Mouse (Mus musculus): ENCODE data around the gene Pak7. TPM values are rescaled to one million over a fixed set of nuclear protein-coding genes. Genes with fewer than 3 reads are reported as not detected.

Gene Pak7
- polyA plus RNA-seq, 2 experiments = 0.01 to 0.04 TPM

DNA sequence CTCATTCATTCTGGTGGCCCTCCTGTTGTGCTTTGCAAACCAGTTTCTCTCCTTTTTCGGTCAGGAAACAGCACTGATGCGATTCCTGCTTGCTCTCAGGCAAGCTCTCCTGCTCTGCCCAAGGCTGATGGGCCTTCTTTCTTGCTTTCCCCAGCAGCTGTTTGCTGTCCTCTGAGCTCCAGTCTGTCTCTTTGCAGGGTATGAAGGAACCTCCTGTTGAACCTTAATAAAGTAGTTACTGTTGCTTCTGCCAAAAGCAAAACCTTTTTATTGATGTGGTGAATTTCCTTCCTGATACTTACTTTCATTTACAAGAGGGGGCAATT, 278.8 kb downstream of the Pak7 start:
- H3K9ac ChIP-seq (replicated peaks) = no peak overlapping the region
- no peaks in the 10 kb centered on the region for H3K4me1 ChIP-seq (replicated peaks; ENCODE audit: control insufficient read depth in 2 of 2, insufficient read depth in 2 of 2, low read length in 1 of 2)
- no peaks in the 10 kb centered on the region for H3K36me3 ChIP-seq (replicated peaks; ENCODE audit: control insufficient read depth, insufficient read depth, low read depth)
- 10% methylated on average over 2 of the region's 2 CpGs for WGBS (ENCODE audit: insufficient replicate concordance)
- TF ChIP-seq EP300 (IDR thresholded peaks at IDR 0.05; ENCODE audit: low read depth) (no peak), CTCF (IDR thresholded peaks at IDR 0.05; ENCODE audit: low read depth) (no peak)
- no peak for ATAC-seq (ENCODE audit: insufficient read depth)
- no peak overlapping the region for H3K4me3 ChIP-seq (ENCODE audit: insufficient read depth in 1 of 2, low read depth in 2 of 2, low read length in 2 of 2)
- no peak overlapping the region for H3K4me2 ChIP-seq (ENCODE audit: low read depth)
- no peak for DNase-seq (ENCODE audit: low read depth in 3 of 3, low spot score in 3 of 3)
- no peaks in the 10 kb centered on the region for H3K9me3 ChIP-seq (ENCODE audit: control insufficient read depth, low read length)
- no peak overlapping the region for H3K27ac ChIP-seq
- no peaks in the 10 kb centered on the region for H3K27me3 ChIP-seq (ENCODE audit: control insufficient read depth, insufficient read depth, low read length)

DNA sequence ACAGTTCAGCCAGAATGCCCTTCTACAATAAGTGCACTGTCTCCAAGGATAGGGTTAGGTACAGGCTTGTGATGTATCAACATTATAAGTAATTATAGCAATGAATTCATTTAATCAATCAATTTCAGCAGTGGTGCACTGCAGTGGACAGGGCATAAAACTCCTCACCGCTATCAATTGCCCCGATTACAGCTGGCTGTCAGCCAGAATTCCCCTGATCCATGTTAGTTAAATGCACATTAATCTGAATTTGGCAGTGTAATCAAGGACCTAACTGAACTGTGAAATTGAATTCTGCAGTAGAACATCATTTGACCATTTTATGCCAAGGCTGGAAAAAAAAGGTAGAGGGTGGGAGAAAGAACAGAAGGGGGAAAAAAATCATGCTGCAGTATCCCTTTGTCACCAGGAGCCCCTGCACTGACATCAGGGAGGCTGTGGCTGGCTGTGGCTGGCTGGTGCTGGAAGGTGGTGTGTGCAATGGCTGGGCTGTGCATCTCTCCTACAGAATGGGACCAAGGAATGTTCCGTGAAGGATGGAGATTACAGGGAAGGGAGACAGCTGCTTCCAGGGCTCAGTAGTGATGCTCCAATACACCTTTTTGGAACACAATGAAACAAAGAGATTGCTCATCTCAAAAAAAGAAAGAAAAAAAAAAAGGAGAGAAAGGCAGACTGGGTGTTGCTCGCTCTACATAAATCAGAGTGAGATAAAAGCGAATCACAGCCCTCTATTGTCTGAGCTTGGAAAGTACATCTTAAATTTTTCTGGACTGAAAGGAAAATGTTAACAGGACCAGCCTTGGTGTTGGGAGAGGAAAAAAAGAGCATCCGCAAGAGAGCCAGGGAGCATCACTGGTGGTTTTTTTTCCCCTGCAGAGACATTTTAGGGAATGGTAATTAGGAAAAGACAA, 279.4 kb downstream of the Pak7 start:
- DNase-seq (ENCODE audit: low read depth in 3 of 3, low spot score in 3 of 3) (no peak), ATAC-seq (ENCODE audit: insufficient read depth) (no peak)
- H3K36me3 ChIP-seq (replicated peaks; ENCODE audit: control insufficient read depth, insufficient read depth, low read depth) = no peaks in the 10 kb centered on the region
- no peaks in the 10 kb centered on the region for H3K27me3 ChIP-seq (ENCODE audit: control insufficient read depth, insufficient read depth, low read length)
- no peaks in the 10 kb centered on the region for H3K9me3 ChIP-seq (ENCODE audit: control insufficient read depth, low read length)
- no peak overlapping the region for H3K4me3 ChIP-seq (ENCODE audit: insufficient read depth in 1 of 2, low read depth in 2 of 2, low read length in 2 of 2)
- no peak overlapping the region for H3K9ac ChIP-seq (replicated peaks)
- no peak overlapping the region for H3K4me2 ChIP-seq (ENCODE audit: low read depth)
- no peaks in the 10 kb centered on the region for H3K4me1 ChIP-seq (replicated peaks; ENCODE audit: control insufficient read depth in 2 of 2, insufficient read depth in 2 of 2, low read length in 1 of 2)
- no peak overlapping the region for H3K27ac ChIP-seq
- TF ChIP-seq EP300 (IDR thresholded peaks at IDR 0.05; ENCODE audit: low read depth) (no peak), CTCF (IDR thresholded peaks at IDR 0.05; ENCODE audit: low read depth) (no peak)
- WGBS (ENCODE audit: insufficient replicate concordance) = 43% methylated on average over 6 of the region's 6 CpGs

DNA sequence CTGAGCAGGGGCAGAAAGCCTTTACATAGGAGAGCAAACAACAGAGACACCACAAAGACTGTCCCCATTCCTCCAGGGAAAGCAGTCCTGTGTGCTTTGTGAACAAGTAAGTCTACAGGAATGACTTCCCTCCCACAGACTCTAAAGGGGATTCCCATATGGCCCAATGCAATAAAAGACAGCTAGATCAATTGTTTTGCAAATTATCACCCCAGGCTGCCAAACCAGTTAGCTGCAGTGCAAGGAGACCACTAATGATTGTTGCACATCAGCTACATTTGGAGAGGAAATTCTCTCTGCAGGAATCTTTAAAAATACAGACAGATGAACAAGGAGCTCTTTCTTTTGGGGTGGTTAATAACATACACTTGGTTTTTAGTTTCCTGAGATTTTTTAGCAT, 280.2 kb downstream of the Pak7 start:
- Histone ChIP-seq H3K4me2 (ENCODE audit: low read depth) (no peak overlapping the region), H3K9me3 (ENCODE audit: control insufficient read depth, low read length) (no peaks in the 10 kb centered on the region), H3K27me3 (ENCODE audit: control insufficient read depth, insufficient read depth, low read length) (no peaks in the 10 kb centered on the region), H3K4me1 (replicated peaks; ENCODE audit: control insufficient read depth in 2 of 2, insufficient read depth in 2 of 2, low read length in 1 of 2) (no peaks in the 10 kb centered on the region), H3K27ac (no peak overlapping the region), H3K36me3 (replicated peaks; ENCODE audit: control insufficient read depth, insufficient read depth, low read depth) (no peaks in the 10 kb centered on the region), H3K4me3 (ENCODE audit: insufficient read depth in 1 of 2, low read depth in 2 of 2, low read length in 2 of 2) (no peak overlapping the region), H3K9ac (replicated peaks) (no peak overlapping the region)
- DNase-seq (ENCODE audit: low read depth in 3 of 3, low spot score in 3 of 3) = no peak
- no peak for ATAC-seq (ENCODE audit: insufficient read depth)
- TF ChIP-seq EP300 (IDR thresholded peaks at IDR 0.05; ENCODE audit: low read depth) = no peak
- TF ChIP-seq CTCF (IDR thresholded peaks at IDR 0.05; ENCODE audit: low read depth) = no peak

DNA sequence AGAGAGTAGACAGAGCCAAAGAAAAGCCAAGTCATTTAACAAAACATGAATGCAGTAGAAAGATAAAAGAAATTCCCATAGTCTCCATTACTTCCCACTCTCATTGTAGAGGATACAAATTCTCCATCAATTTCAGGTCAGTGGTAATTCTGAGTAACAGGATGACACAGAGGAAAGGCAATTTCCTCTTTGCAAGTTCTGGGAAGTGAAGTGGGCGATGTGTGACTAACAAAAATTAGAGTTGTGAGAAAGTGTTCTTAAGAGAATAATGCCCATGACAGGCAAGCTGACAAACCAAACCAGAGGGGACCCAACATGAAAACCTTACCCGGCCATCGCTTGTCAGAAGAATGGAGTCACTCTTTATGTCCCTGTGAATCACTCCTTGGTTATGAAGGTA, 290.6 kb downstream of the Pak7 start:
- H3K4me1 ChIP-seq (replicated peaks; ENCODE audit: control insufficient read depth in 2 of 2, insufficient read depth in 2 of 2, low read length in 1 of 2) = no peaks in the 10 kb centered on the region
- ATAC-seq (ENCODE audit: insufficient read depth) (no peak), DNase-seq (ENCODE audit: low read depth in 3 of 3, low spot score in 3 of 3) (no peak)
- no peak overlapping the region for H3K9ac ChIP-seq (replicated peaks)
- no peaks in the 10 kb centered on the region for H3K27me3 ChIP-seq (ENCODE audit: control insufficient read depth, insufficient read depth, low read length)
- WGBS (ENCODE audit: insufficient replicate concordance) = 48% methylated on average over 3 of the region's 3 CpGs
- TF ChIP-seq CTCF (IDR thresholded peaks at IDR 0.05; ENCODE audit: low read depth) (no peak), EP300 (IDR thresholded peaks at IDR 0.05; ENCODE audit: low read depth) (no peak)
- H3K4me2 ChIP-seq (ENCODE audit: low read depth) = no peak overlapping the region
- H3K4me3 ChIP-seq (ENCODE audit: insufficient read depth in 1 of 2, low read depth in 2 of 2, low read length in 2 of 2) = no peak overlapping the region
- H3K9me3 ChIP-seq (ENCODE audit: control insufficient read depth, low read length) = no peaks in the 10 kb centered on the region
- no peaks in the 10 kb centered on the region for H3K36me3 ChIP-seq (replicated peaks; ENCODE audit: control insufficient read depth, insufficient read depth, low read depth)
- no peak overlapping the region for H3K27ac ChIP-seq

DNA sequence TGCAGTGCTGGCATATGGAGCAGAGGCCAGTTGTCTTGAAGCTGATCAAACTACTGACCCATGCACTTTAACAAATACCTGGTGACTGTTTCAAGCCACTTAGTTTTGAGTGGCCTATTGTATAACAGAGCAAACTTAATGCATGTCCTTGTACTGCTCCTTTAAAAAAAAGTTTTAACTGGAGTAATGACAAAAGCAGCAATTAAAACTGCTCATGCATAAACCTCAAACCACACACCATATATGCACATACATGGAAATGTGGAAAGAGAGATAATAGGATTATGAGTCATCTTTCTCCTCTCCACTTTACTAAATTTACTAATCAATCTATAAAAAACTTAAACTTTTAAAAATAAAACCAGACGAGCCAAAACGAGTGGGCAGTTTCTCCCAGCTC, 291.8 kb downstream of the Pak7 start:
- TF ChIP-seq EP300 (IDR thresholded peaks at IDR 0.05; ENCODE audit: low read depth) = no peak
- no peak for TF ChIP-seq CTCF (IDR thresholded peaks at IDR 0.05; ENCODE audit: low read depth)
- no peaks in the 10 kb centered on the region for H3K9me3 ChIP-seq (ENCODE audit: control insufficient read depth, low read length)
- no peak for DNase-seq (ENCODE audit: low read depth in 3 of 3, low spot score in 3 of 3)
- H3K4me2 ChIP-seq (ENCODE audit: low read depth) = no peak overlapping the region
- no peaks in the 10 kb centered on the region for H3K4me1 ChIP-seq (replicated peaks; ENCODE audit: control insufficient read depth in 2 of 2, insufficient read depth in 2 of 2, low read length in 1 of 2)
- no peaks in the 10 kb centered on the region for H3K36me3 ChIP-seq (replicated peaks; ENCODE audit: control insufficient read depth, insufficient read depth, low read depth)
- 19% methylated on average over 2 of the region's 2 CpGs for WGBS (ENCODE audit: insufficient replicate concordance)
- no peak overlapping the region for H3K4me3 ChIP-seq (ENCODE audit: insufficient read depth in 1 of 2, low read depth in 2 of 2, low read length in 2 of 2)
- H3K27me3 ChIP-seq (ENCODE audit: control insufficient read depth, insufficient read depth, low read length) = no peaks in the 10 kb centered on the region
- no peak overlapping the region for H3K27ac ChIP-seq
- H3K9ac ChIP-seq (replicated peaks) = no peak overlapping the region
- no peak for ATAC-seq (ENCODE audit: insufficient read depth)
